Mouse (Mus musculus) adrenal gland, adult 18-20 months (tissue): ENCODE data around the gene Mras. TPM values are rescaled to one million over a fixed set of nuclear protein-coding genes. Genes with fewer than 3 reads are reported as not detected.

ENCODE experiments used
- DNase-seq, 2 experiments: peaks; one replicate each; pipeline ENCODE4 v3.0.0; 2021 to 2022; ENCODE audit warnings: low spot score in 2 of 2
- total RNA-seq, 2 experiments: library from RNA; stranded (reverse); gene quantifications; 1 replicate in 1 of 2; 2 replicates in 1 of 2; pipeline ENCODE4 v1.2.3; 2021

Gene Mras
- total RNA-seq, 2 experiments from 2014 or later: 59.9 to 92.3 TPM

DNA sequence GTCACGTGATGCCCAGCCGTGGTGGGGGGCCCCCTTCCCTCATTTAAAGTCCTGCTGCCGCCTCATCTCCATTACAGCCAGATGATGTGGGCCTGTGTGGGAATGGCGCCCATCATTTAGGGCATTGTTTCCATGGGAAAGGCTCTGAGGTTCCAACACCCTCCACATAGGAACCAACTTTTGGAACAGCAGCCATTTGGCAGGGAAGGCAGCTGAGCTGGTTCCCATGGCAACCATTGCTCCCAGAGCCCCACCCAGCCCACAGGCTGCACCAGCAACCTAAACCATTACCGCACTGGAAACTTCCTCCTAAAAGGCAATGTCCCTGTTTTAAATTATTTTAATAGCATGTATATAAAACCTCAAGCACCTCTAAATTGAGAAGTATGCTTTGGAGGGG is 18.8 kb downstream of the Mras start:
- no peak for DNase-seq

DNA sequence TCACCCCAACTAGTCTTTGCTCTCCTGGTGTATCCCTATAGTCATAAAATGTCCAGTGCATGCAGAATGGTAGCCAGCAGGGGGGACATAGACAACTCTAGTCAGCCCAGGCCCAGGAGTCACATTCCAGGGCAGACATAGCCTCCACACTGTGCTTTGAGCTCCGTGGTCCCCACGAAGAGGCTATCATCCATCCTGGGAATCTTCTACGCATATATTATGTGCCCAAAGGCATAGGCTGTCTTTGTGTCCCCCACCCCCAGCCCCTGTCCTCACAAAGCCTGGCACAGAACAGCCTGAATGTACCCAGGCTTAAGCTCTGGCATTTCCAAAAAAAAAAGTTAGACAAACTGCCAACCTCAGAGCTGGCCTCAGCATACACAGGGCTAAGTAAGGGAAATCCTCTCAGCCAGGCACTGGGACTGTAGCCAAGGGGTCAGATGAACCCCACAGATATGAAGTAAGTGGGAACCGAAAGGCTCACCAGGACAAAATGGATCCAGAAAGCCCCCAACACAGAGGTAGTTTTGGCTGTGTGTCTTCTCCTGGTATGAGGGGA is 19.8 kb downstream of the Mras start:
- no peak for DNase-seq

GRCm38 (mm10) chr9:99416809-99417208 is 20.4 kb downstream of the Mras start:
- DNase-seq: no peak

DNA sequence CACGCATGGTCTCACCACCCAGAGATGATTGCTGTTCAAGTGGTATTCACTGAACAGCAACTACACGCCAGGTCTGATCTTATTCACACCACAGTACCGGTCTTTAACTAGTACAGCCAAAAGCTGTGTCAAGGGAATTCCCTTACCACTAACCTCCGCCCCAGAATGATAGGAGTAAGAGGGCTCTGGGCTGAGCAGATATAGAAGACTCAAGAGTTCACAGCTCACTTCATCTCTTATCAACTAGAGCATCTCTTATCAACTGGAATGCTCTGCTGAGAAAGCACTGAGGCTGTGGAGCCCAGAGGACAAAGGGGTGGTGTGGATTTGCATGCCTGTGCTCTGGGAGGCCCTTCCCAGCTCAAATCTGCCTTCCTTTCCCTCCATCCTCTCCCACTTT is 25.4 kb downstream of the Mras start:
- DNase-seq: no peak

GRCm38 (mm10) chr9:99411093-99411492 is 26.1 kb downstream of the Mras start:
- DNase-seq: no peak

GRCm38 (mm10) chr9:99409280-99409679 is 27.9 kb downstream of the Mras start:
- DNase-seq: no peak

DNA sequence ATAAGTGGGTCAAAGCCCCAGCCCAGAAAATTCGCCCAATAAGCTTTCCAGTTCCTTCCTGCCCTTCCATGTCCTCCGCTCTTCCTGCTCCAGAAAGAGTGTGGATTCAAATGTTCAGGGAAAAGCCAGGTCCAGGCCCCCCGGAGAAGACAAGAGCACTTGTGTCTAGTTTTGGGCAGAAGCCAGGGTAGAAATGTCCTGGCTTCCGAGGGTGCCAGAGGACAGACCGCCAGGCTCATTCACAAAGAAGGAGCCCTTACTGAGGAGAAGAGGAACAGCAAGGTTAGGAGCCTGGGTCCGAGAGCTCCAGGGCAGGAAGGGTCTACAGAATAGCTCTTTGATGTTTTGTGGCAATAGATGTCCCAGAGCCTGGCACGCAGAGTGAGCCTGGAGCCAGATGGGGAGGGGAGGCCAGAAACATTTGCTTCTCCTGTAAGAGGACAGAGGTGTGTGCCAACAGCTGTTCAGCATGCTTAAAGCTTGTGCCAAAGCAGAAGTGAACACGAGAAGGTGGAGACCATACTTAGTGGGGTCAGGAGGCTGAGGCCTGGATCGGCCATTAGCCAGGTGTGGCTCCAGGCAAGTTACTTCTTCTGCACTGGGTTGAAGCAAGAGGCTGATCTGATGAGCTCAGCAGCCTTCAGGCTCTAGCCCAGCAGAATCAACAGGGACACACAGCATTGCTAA is 35.8 kb downstream of the Mras start:
- no peak for DNase-seq

- DNase-seq: peak; percentile 44 to 47
These were observed 36.4 kb downstream of the Mras start for GRCm38 (mm10) chr9:99400781-99401180.

DNA sequence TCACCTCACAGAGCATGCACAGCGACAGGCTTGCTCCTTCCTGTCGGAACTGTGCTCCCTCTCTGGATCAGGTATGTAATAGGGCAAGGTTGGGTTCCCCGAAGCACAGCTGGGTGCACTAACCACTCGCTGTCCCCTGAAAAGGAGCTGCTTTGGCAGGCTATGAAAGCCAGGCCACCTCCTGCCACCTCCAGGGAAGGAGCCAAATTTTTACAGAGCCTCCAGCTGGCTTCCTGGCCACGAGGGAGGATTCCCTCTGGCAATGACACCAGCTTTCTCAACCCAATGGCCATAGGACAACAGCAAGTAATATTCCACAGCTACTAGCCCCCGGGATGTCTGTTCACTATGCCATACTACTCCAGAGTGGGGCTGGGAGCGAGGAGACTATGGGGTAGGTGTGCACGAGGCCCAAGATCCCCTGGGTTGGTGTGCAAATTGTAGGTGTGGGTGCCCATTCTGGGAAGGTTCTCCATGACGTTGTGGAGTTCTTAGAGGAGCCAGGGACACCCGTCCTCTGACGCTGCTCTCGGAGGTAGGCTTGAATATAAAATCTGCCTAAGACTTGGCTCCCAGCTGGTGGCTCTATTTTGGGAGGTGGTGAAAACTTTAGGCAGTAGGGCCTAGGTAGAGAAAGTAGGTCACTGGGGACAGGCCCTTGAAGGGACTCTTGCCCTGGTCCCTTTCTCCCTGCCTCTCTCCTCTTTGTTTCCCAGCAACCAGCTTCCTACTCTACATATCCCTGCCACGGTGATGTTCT is 39.9 kb downstream of the Mras start:
- no peak for DNase-seq

DNA sequence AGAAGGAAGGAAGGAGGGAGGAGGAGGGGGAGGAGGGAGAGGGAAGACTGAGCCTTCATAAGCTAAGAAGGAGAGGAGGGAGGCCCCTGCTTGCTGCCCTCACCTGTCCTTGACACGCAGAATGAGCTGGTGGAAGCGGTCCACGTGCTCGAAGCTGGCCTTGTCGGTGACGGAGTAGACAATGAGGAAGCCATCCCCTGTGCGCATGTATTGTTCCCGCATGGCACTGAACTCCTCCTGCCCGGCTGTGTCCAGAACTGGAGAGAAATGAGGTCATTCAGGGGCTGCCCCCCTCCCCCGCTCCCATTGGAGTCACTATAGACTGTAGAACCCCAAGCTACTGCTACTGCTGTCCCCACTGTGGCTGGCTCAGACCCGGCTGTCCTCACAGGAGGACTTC is 42.8 kb downstream of the Mras start:
- DNase-seq: peak; percentile 48 to 49

- no peak for DNase-seq
These were observed 44.0 kb downstream of the Mras start for GRCm38 (mm10) chr9:99393146-99393545.

DNA sequence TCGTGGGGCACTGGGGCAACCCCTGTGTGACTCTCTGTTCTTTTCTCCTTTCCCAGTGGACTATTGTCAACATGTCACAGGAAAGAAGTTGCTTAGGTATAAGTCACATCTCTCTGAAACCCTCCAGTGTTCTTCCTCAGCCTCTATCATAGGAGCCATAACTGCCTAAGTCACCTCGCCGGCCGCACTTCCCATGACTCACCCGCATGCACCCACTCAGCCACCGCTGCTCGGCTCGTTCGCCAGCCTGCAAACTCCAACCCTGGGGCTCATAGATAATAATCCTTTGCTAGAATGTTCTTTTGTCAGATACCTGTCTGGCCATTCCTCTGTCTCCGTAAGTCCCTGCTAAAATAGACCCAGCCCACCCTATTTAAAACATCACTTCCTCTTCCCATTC is 45.6 kb downstream of the Mras start:
- no peak for DNase-seq

GRCm38 (mm10) chr9:99390716-99391115 is 46.5 kb downstream of the Mras start:
- no peak for DNase-seq

DNA sequence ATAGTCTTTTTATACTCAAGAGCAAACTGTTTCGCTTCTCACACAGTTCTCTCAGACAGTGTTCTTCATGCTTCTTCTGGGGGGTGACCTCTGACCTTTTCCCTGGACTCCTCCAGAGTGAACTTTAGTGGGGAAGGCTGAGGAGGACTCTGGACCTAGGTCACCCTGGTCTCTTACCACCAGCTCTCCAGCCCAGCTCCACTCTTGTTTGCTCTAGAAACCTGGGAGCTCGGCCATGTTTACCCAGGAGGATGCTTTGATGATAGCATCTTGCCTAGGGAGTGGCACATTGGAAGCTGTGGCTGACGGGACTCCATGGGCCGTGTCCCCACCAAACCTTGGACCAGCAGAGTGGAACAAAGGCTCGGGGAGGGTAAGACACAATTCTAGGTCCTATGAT is 47.0 kb downstream of the Mras start:
- DNase-seq: no peak

GRCm38 (mm10) chr9:99389506-99389905 is 47.7 kb downstream of the Mras start:
- DNase-seq: no peak

GRCm38 (mm10) chr9:99388856-99389255 is 48.3 kb downstream of the Mras start:
- DNase-seq: peak in 1 of 2 experiments; percentile 63

DNA sequence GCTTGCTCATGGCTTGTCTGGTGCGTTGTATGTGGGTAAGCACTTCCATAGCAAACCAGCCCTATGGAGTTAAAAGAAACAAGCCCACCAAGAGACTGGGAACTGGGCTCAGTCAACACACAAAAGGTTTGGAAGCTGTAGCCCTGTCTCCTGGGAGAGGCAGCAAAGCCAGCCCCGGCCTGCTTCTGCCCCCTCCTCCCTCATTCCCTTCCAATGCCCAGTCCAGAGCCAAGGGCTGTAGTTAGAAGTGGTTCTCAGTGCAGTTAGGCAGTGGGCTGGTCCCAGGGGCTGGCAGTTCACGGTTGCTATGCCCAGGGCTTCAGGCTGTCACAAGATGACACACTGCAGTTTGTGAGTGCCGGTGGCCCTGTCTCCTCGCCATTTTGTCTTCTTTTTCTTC is 49.1 kb downstream of the Mras start:
- no peak for DNase-seq

DNA sequence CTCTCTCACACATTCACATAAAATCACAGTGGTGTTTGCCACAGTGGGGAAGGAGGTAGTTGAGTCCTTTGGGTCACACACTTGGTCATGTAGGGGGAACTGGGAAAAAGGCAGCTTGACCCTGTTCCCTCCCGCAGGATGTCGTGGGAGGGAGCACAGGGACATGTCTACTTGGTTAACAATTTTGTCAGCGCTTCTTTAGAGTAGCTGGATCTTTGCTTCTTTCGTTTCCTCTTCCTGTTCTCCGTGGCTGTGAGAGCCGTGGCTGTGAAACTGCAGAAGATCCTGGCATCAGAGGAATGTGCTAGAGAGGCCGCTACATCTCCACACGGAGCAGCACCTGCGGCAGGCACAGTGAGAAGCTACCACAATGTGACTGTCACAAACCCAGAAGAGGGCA is 54.6 kb downstream of the Mras start:
- DNase-seq: no peak

DNA sequence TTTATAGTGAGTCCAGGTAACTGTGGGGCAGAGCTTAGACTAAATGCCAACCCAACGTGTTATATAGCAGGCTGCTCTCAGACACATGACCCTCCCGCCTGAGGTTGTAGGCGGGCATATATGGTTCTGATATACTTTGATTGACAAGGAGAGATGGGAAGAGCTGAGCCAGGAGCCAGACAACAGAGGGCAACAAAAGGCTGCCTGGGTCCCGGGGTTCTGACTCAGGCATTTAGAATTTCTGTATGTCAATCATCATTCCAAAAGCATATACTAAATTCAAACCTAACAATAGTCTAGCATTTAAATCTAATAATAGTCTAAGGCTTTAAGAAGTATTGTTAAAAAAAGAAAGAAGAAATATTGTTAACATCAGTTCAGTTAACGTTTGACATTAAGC is 58.0 kb downstream of the Mras start:
- no peak for DNase-seq

DNA sequence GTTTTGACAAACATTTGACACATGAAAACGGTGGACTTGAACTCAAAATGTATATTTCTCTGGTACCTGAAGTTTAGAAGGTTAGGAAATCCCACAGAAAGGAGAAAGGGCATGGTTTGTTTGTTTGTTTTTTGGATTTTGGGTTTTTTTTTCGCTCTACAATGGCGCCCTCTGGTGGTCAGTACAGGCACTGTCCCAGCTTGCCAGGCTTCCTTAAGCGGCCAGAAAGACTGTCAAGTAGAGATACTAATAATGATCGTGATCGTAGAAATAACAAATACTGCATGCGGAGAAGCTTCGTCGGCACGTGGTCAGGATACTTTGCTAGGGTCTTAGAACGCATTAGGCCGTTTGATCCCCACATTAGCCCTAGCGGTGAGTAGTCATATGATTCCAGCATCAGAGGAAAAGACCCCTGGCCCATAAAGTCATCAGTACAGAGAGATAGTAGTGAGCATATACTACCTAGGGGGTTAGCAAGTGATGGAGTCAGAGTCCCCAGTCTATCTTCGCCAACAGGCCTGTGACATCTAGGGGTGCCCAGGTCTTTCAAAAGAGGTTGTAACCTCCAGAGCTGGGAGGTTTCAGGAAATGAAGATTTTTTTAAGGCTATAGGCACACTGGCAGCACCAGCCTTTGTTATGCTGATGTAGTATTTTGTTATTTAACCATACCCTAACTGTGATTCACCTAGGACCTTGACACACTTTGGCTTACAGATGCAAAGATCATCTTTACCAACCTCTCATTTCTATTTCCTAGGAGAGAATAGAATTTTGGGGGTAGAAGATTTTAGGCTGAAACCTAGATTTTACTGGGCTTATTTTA is 60.4 kb downstream of the Mras start:
- DNase-seq: peak; percentile 69 to 71

DNA sequence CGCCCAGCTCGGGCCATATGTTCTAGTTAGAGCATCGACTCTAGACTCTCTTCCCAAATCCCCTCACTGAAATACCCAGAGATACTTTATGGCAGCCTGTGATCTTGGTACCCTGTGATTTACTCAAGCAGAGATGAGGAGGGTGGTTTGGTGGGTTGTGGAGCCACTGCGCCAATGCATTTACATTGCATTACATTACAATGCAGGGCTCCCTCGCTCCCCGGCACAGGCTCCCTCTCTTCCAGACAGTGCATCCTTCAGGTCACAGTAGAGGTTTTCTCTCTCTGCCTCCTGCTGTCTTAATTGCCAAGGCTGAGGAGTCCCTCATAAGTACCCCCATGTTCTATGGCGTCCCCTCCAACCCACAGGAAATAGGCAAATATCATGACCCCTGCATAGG is 68.8 kb downstream of the Mras start:
- DNase-seq: no peak

DNA sequence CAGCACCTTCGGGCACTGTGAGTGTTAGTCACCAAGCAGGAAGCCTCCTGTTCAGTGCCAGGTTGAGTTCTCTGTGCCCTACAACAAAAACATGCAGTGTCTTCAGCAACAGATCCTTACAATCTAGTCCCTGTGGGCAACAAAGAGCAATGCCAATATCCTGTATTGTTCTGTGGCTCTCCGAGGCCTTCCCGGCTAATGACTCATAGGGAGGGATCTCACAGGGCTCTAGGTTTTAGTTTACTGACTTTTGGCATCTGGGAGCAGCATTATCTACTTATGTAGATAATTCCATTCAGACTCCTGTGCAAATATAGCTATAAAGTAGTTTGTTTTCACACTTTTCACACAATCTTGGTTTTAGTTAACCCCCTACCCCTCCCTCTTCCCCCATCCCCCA is 71.3 kb downstream of the Mras start:
- DNase-seq: no peak
